Mouse (Mus musculus) neural tube, embryonic 13.5 days (tissue): ENCODE results near the gene Prkag1. TPM values are rescaled to one million over a fixed set of nuclear protein-coding genes. Genes with fewer than 3 reads are reported as not detected.

Experiments
- ATAC-seq: fragments of 200-750 bp; cut with Nextera tagmentation; 2 replicates; pipeline ENCODE4 v1.8.0; 2017; ENCODE audit warnings: low read depth, mild to moderate bottlenecking, moderate TSS enrichment, moderate library complexity
- H3K27ac ChIP-seq: fragments of 300-500 bp; sonication (generic); replicated peaks from 2 replicates; pipeline ENCODE4 v1.5.1; 2015; ENCODE audit warnings: moderate library complexity, mild to moderate bottlenecking, inconsistent platforms
- H3K27me3 ChIP-seq: fragments of 300-500 bp; sonication (generic); 2 replicates; pipeline ENCODE4 v1.6.1; 2015; ENCODE audit warnings: mild to moderate bottlenecking, inconsistent platforms
- H3K36me3 ChIP-seq: fragments of 300-500 bp; sonication (generic); 2 replicates; pipeline ENCODE4 v1.6.1; 2015; ENCODE audit warnings: mild to moderate bottlenecking, inconsistent platforms
- H3K4me1 ChIP-seq: fragments of 300-500 bp; sonication (generic); replicated peaks from 2 replicates; pipeline ENCODE4 v1.6.1; 2015; ENCODE audit warnings: inconsistent platforms
- H3K4me2 ChIP-seq: fragments of 300-500 bp; sonication (generic); 2 replicates; pipeline ENCODE4 v1.6.1; 2015; ENCODE audit warnings: inconsistent platforms, mild to moderate bottlenecking, moderate library complexity
- H3K4me3 ChIP-seq: fragments of 300-500 bp; sonication (generic); 2 replicates; pipeline ENCODE4 v1.5.1; 2015; ENCODE audit warnings: mild to moderate bottlenecking, inconsistent platforms
- H3K9ac ChIP-seq: fragments of 300-500 bp; sonication (generic); 2 replicates; pipeline ENCODE4 v1.6.1; 2015; ENCODE audit warnings: moderate library complexity, mild to moderate bottlenecking, inconsistent platforms
- H3K9me3 ChIP-seq: fragments of 300-500 bp; sonication (generic); 2 replicates; pipeline ENCODE4 v1.6.1; 2016; ENCODE audit warnings: inconsistent platforms
- WGBS: fragments of 180-500 bp; shearing (Covaris S2); methylation state at CpG from one replicate; pipeline ENCODE4 v1.1.7; 2015; 5-methylcytosine and 5-hydroxymethylcytosine counted together
- polyA plus RNA-seq: library from polyadenylated mRNA; unstranded; fragments of >200 nt; fragmentation: Nextera tagmentation; extraction: Ambion mirVana; gene quantifications from 2 replicates; pipeline ENCODE4 v1.2.1, GENCODE M21; 2015

Prkag1 gene
- polyA plus RNA-seq, 1 experiment from 2014 or later = 71.8 TPM

DNA sequence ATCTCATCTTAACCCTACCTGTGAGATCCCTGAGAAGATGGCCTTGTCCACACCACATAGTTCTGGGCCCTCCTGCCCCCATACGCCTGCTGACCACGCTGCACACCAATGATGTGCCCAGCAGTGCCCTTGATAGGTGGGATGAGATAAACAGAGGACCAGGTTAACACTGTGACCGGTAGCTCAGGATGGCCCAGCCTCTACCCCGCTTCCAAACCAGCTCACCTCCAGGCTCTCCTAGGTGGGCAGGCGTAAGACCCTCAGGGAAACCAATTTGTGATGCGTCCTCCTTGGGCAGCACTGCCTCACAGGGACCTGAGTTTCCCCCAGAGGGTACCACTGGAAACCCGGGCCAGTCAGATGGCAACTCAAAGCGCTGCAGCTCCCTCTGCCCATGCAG lies 34.5 kb upstream of the Prkag1 start:
- Histone ChIP-seq H3K9ac (no peak overlapping the region), H3K27me3 (no peaks in the 10 kb centered on the region), H3K9me3 (no peaks in the 10 kb centered on the region), H3K4me1 (peaks cover 42% of the 10 kb centered on the region), H3K4me3 (no peak overlapping the region), H3K4me2 (no peak overlapping the region), H3K36me3 (peaks cover 60% of the 10 kb centered on the region), H3K27ac (no peak overlapping the region)
- ATAC-seq = no peak
- 94% methylated on average over 8 of the region's 8 CpGs for WGBS

- Histone ChIP-seq H3K4me1 (peaks cover 34% of the 10 kb centered on the region), H3K9me3 (no peaks in the 10 kb centered on the region), H3K9ac (no peak overlapping the region), H3K27ac (no peak overlapping the region), H3K4me3 (no peak overlapping the region), H3K4me2 (no peak overlapping the region), H3K36me3 (peaks cover 68% of the 10 kb centered on the region), H3K27me3 (no peaks in the 10 kb centered on the region)
- WGBS = 96% methylated on average over 6 of the region's 6 CpGs
- ATAC-seq = no peak
Measured at GRCm38 (mm10) chr15:98864951-98865350, 33.6 kb upstream of the Prkag1 start.

GRCm38 (mm10) chr15:98863451-98863958 lies 32.2 kb upstream of the Prkag1 start:
- Histone ChIP-seq H3K9me3 (no peaks in the 10 kb centered on the region), H3K27ac (no peak overlapping the region), H3K4me2 (no peak overlapping the region), H3K4me3 (no peak overlapping the region), H3K36me3 (peaks cover 82% of the 10 kb centered on the region), H3K9ac (no peak overlapping the region), H3K4me1 (peaks cover 20% of the 10 kb centered on the region), H3K27me3 (no peaks in the 10 kb centered on the region)
- WGBS = 91% methylated on average over 12 of the region's 12 CpGs
- ATAC-seq = no peak

DNA sequence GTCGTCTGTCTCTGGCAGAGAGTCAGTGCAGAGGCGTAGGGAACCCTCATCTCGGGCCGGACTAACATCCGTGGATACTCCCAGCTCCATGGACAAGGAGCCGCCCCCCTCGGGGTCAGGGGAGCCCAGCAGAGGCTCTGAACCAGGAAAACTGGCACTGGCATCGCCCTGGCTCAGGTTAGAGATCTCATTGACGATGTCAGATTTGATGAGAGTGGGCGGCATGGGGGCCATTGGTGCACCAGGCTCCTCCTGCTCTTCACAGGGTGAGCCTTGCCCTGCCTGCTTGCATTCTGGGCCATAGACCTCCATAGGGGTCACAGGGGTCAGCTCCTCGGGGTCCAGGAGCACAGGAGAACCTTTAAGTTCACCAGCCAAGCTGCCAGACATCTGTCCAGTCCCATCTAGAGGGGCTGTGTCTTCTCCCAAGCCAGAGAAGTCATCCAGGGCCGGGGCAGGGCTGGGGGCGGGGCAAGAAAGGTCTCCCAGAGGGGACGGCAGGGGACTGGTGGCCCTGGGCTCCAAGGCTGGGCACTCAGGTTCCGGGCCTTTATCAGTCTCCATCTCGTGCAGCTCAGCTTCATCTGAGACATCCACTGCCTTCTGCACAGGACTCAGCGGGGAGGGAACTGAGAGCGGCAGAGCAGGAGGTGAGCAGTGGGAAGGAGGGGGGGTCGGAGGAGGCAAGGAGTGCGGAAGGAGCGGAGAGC lies 30.5 kb upstream of the Prkag1 start:
- Histone ChIP-seq H3K4me2 (no peak overlapping the region), H3K4me3 (no peak overlapping the region), H3K36me3 (peaks cover 99% of the 10 kb centered on the region), H3K27me3 (no peaks in the 10 kb centered on the region), H3K27ac (no peak overlapping the region), H3K9ac (no peak overlapping the region), H3K4me1 (peaks cover 3% of the 10 kb centered on the region), H3K9me3 (no peaks in the 10 kb centered on the region)
- 88% methylated on average over 21 of the region's 21 CpGs for WGBS
- no peak for ATAC-seq

- Histone ChIP-seq H3K4me3 (no peak overlapping the region), H3K9ac (no peak overlapping the region), H3K27me3 (no peaks in the 10 kb centered on the region), H3K9me3 (no peaks in the 10 kb centered on the region), H3K4me1 (no peaks in the 10 kb centered on the region), H3K4me2 (no peak overlapping the region), H3K27ac (no peak overlapping the region), H3K36me3 (peaks cover 100% of the 10 kb centered on the region)
- WGBS = 94% methylated on average over 18 of the region's 18 CpGs
- no peak for ATAC-seq
Measured at GRCm38 (mm10) chr15:98860921-98861320, 29.6 kb upstream of the Prkag1 start.

DNA sequence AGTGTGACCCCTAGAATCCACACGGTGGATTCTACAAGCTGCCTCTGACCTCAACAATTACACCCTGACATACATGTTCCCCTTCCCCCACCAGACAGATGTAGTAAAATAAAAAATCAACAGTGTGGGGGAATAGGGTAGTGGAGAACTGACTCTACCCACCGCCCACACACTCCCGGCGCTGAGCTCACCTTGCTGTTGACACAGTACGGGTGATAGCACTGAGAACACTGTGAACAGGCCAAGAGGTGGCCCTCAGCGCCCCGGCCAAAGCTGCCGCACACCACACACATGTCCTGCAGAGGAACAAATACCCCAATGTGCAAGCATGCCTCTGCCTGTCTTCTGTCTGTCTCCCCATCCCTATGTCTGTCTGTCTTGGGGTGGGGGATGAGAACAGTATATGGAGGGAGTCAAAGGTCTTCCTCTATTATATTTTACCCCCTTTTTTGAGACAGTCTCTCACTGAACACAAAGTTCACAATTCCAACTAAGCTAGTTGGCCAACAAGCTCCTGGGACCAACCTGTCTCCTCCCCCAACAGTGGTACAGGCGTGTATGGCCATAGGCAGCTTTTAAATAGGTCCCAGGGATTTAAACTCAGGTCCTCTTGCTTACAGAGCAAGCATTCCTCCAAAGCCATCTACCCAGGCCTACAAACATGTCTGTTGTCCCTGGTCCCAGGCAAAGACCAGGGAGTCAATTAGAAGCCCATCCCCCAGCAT lies 28.2 kb upstream of the Prkag1 start:
- H3K36me3 ChIP-seq = peaks cover 100% of the 10 kb centered on the region

GRCm38 (mm10) chr15:98854214-98854613 lies 22.9 kb upstream of the Prkag1 start:
- Histone ChIP-seq H3K36me3 (peaks cover 100% of the 10 kb centered on the region), H3K4me3 (no peak overlapping the region), H3K4me1 (no peaks in the 10 kb centered on the region), H3K4me2 (no peak overlapping the region), H3K9ac (no peak overlapping the region), H3K27me3 (no peaks in the 10 kb centered on the region), H3K27ac (no peak overlapping the region), H3K9me3 (no peaks in the 10 kb centered on the region)
- 93% methylated on average over 16 of the region's 16 CpGs for WGBS
- ATAC-seq = no peak

More for the DNA sequence above, 28.2 kb upstream of the Prkag1 start:
- Histone ChIP-seq H3K27ac (no peak overlapping the region), H3K9ac (no peak overlapping the region), H3K4me2 (no peak overlapping the region), H3K9me3 (no peaks in the 10 kb centered on the region), H3K4me1 (no peaks in the 10 kb centered on the region), H3K4me3 (no peak overlapping the region), H3K27me3 (no peaks in the 10 kb centered on the region)
- 83% methylated on average over 9 of the region's 9 CpGs for WGBS
- no peak for ATAC-seq

DNA sequence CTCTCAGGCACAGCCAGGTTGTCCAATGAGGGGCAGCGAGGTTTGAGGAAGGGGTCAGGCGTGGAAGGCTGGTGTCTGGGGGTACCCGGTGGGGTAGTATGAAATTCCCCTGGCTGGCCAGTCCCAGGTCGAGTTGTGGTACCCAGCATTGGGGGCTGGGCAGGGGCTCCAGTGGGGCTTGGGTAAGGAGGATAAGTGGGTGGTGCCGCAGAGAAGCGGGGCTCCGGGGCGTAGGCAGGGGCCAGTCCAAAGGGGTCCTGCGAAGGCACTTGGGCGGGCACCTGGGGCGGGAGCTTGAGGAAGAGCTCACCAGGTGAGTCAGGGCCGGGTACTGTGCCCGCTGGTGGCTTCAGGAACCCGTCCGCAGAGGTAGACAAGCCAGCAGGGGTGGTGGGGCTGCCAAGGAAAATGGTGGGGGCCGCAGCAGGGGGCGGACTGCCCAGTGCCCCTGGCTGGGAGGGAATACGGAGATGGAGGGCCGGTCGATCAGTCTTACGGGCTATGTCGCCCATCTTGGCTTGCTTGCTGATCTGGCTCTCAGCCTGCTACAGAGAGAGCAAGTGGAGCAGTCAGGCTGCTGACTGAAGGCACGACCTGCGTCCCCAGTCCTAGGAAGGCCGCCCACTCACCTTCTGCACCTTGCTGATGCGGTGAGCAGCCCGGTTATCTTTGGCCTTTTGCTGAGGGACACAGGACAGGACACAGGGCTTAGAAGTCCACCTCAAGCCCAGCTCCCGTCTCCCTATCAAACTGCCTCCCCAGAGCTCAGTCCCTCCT lies 22.0 kb upstream of the Prkag1 start:
- no peaks in the 10 kb centered on the region for H3K27me3 ChIP-seq
- no peak overlapping the region for H3K4me3 ChIP-seq
- H3K4me2 ChIP-seq = no peak overlapping the region
- ATAC-seq = no peak
- H3K9ac ChIP-seq = no peak overlapping the region
- peaks cover 100% of the 10 kb centered on the region for H3K36me3 ChIP-seq
- no peaks in the 10 kb centered on the region for H3K9me3 ChIP-seq
- H3K27ac ChIP-seq = no peak overlapping the region
- WGBS = 94% methylated on average over 28 of the region's 28 CpGs
- no peaks in the 10 kb centered on the region for H3K4me1 ChIP-seq

DNA sequence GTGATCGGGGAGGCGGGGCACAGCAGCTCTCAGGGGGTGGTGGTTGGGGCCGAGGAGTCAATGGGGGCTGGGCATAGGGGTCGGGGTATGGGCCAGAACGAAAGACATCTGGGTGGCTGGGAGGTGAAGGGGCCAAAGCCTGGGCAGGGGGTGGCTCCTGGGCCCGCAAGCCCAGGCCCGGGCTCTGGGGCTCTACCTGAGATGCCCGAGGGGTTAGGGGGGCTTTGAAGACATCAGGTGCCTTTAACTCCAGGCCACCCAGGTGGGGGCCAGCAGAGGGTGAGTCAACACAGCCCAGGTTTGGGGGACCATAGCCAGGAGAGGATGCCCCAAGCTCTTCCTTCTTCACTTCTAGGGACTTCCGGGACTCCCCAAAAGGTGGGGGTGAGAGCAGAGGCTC lies 21.4 kb upstream of the Prkag1 start:
- 94% methylated on average over 9 of the region's 9 CpGs for WGBS
- Histone ChIP-seq H3K4me1 (no peaks in the 10 kb centered on the region), H3K36me3 (peaks cover 100% of the 10 kb centered on the region), H3K9ac (no peak overlapping the region), H3K27ac (no peak overlapping the region), H3K9me3 (no peaks in the 10 kb centered on the region), H3K4me3 (no peak overlapping the region), H3K27me3 (no peaks in the 10 kb centered on the region), H3K4me2 (no peak overlapping the region)
- ATAC-seq = no peak

DNA sequence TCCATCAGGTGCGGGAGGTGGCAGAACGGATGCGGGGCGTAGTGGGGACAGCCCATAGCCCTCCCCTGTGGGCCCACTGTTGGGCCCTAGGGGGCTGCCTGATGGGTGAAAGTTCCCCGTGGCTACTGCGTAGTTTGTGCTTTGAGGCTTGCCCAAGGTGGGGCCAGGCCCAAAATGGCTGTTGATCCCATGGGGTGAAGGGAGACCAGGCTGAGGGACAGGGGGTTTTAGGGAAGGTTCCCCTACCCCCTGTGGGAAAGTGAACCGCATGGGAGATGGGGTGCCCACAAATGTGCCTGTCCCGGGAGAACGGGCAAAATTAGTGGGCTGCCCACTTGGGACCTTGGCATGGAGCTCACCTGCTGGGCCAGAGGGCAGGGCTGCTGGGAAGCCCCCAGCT lies 20.8 kb upstream of the Prkag1 start:
- no peaks in the 10 kb centered on the region for H3K9me3 ChIP-seq
- H3K36me3 ChIP-seq = peaks cover 100% of the 10 kb centered on the region
- no peak overlapping the region for H3K4me2 ChIP-seq
- no peaks in the 10 kb centered on the region for H3K4me1 ChIP-seq
- no peak overlapping the region for H3K4me3 ChIP-seq
- ATAC-seq = no peak
- no peak overlapping the region for H3K9ac ChIP-seq
- H3K27ac ChIP-seq = no peak overlapping the region
- no peaks in the 10 kb centered on the region for H3K27me3 ChIP-seq
- 96% methylated on average over 9 of the region's 9 CpGs for WGBS

GRCm38 (mm10) chr15:98851229-98851818 lies 20.0 kb upstream of the Prkag1 start:
- H3K9ac ChIP-seq = no peak overlapping the region
- H3K36me3 ChIP-seq = peaks cover 100% of the 10 kb centered on the region
- H3K9me3 ChIP-seq = no peaks in the 10 kb centered on the region
- 88% methylated on average over 21 of the region's 21 CpGs for WGBS
- H3K4me3 ChIP-seq = no peak overlapping the region
- H3K4me2 ChIP-seq = no peak overlapping the region
- no peaks in the 10 kb centered on the region for H3K27me3 ChIP-seq
- no peak for ATAC-seq
- no peaks in the 10 kb centered on the region for H3K4me1 ChIP-seq
- no peak overlapping the region for H3K27ac ChIP-seq

GRCm38 (mm10) chr15:98850668-98851067 lies 19.3 kb upstream of the Prkag1 start:
- Histone ChIP-seq H3K36me3 (peaks cover 100% of the 10 kb centered on the region), H3K9ac (no peak overlapping the region), H3K4me2 (no peak overlapping the region), H3K27me3 (no peaks in the 10 kb centered on the region), H3K27ac (no peak overlapping the region), H3K9me3 (no peaks in the 10 kb centered on the region), H3K4me3 (no peak overlapping the region), H3K4me1 (no peaks in the 10 kb centered on the region)
- ATAC-seq = no peak
- WGBS = 89% methylated on average over 14 of the region's 14 CpGs
